Mouse (Mus musculus): Measurements from ENCODE around the gene Arhgap31.

GRCm38 (mm10) chr16:38674891-38675290 lies 38.2 kb downstream of the Arhgap31 start:
- TF ChIP-seq POLR2A (IDR thresholded peaks at IDR 0.05; ENCODE audit: control insufficient read depth in 1 of 2, insufficient read depth in 1 of 2, low read depth in 1 of 2, low read length in 2 of 2, poor library complexity in 1 of 2) = no peak
- no peak for TF ChIP-seq TBP (IDR thresholded peaks at IDR 0.05; ENCODE audit: low read depth, low read length)
- no peak for TF ChIP-seq NRF1 (IDR thresholded peaks at IDR 0.05; ENCODE audit: insufficient read depth, low read depth, low read length, poor library complexity, severe bottlenecking)
